Comparison of ENCODE assay signal across 8 mouse cellular contexts in genomic region chr11:69099177-69099914, GRCm38 (mm10). TPM values are rescaled to one million over a fixed set of nuclear protein-coding genes. Genes with fewer than 3 reads are reported as not detected.
DNase-seq lines count a peak whose midpoint lies in the region; ATAC-seq and TF ChIP-seq lines count a peak whose summit lies in the region.

No protein-coding gene starts in this region.

- no peak for TF ChIP-seq EP300 in liver, embryonic 14.5 days (IDR thresholded peaks at IDR 0.05; ENCODE audit: low read depth)

- DNase-seq in retina, postnatal 1 day = peak; percentile 44
- DNase-seq in retina, embryonic 14.5 days (ENCODE audit: low spot score) = no peak
- DNase-seq in cerebellum, postnatal 14 days = peak; percentile 83 to 92
- DNase-seq in heart, adult 8-10 months (ENCODE audit: low spot score) = peak; percentile 96
- peak; percentile 88 for DNase-seq in kidney, adult 2 months
- DNase-seq in liver, embryonic 14.5 days (ENCODE audit: low read depth in 3 of 3, low spot score in 3 of 3) = no peak

- H3K9me3 ChIP-seq in liver, embryonic 14.5 days (ENCODE audit: control insufficient read depth, low read length) = no peaks in the 10 kb centered on the region
- no peaks in the 10 kb centered on the region for H3K9me3 ChIP-seq in neural tube, embryonic 15.5 days (replicated peaks)

- ATAC-seq in liver, embryonic 14.5 days (ENCODE audit: insufficient read depth) = no peak
- no peak for ATAC-seq in neural tube, embryonic 15.5 days (ENCODE audit: low FRiP score)
- ATAC-seq in inflammation-experienced regulatory T-cells, adult 6 months = no peak

- H3K27ac ChIP-seq in kidney, adult 2 months (ENCODE audit: insufficient read depth, low read depth, low read length) = peak overlapping the region; percentile 99
- H3K27ac ChIP-seq in liver, embryonic 14.5 days = peak overlapping the region; percentile 61
- peak overlapping the region; percentile 84 for H3K27ac ChIP-seq in neural tube, embryonic 15.5 days (replicated peaks)

- H3K4me2 ChIP-seq in liver, embryonic 14.5 days (ENCODE audit: low read depth) = peak overlapping the region; percentile 93
- peak overlapping the region; percentile 95 for H3K4me2 ChIP-seq in neural tube, embryonic 15.5 days

- no peak for TF ChIP-seq CTCF in kidney, adult 2 months (conservative IDR thresholded peaks at IDR 0.05; ENCODE audit: insufficient read depth, insufficient read length, low read depth, low read length)
- no peak for TF ChIP-seq CTCF in liver, embryonic 14.5 days (IDR thresholded peaks at IDR 0.05; ENCODE audit: low read depth)

- H3K4me1 ChIP-seq in kidney, adult 2 months (ENCODE audit: control insufficient read depth, insufficient read depth, low read length) = peaks cover 20% of the 10 kb centered on the region
- peaks cover 37 to 47% of the 10 kb centered on the region in 2 experiments for H3K4me1 ChIP-seq in liver, embryonic 14.5 days (replicated peaks; ENCODE audit: control insufficient read depth in 2 of 2, insufficient read depth in 2 of 2, low read length in 1 of 2)
- peaks cover 62% of the 10 kb centered on the region for H3K4me1 ChIP-seq in neural tube, embryonic 15.5 days

- H3K4me3 ChIP-seq in kidney, adult 2 months (ENCODE audit: insufficient read depth, low read depth, low read length) = peak overlapping the region; percentile 84
- H3K4me3 ChIP-seq in liver, embryonic 14.5 days (ENCODE audit: insufficient read depth in 1 of 2, low read depth in 2 of 2, low read length in 2 of 2) = peak overlapping the region; percentile 53 to 59
- H3K4me3 ChIP-seq in neural tube, embryonic 15.5 days (replicated peaks) = peak overlapping the region; percentile 58

- no peaks in the 10 kb centered on the region for H3K27me3 ChIP-seq in kidney, adult 2 months (replicated peaks; ENCODE audit: control insufficient read depth, insufficient read depth, low read length)
- H3K27me3 ChIP-seq in liver, embryonic 14.5 days (ENCODE audit: control insufficient read depth, insufficient read depth, low read length) = no peaks in the 10 kb centered on the region
- H3K27me3 ChIP-seq in neural tube, embryonic 15.5 days (replicated peaks) = no peaks in the 10 kb centered on the region

- TF ChIP-seq POLR2A in kidney, adult 2 months (IDR thresholded peaks at IDR 0.05; ENCODE audit: low read depth, low read length) = peak; percentile 27

- peaks cover 17% of the 10 kb centered on the region for H3K36me3 ChIP-seq in kidney, adult 2 months (ENCODE audit: control insufficient read depth, insufficient read depth, low read length)
- peaks cover 5% of the 10 kb centered on the region for H3K36me3 ChIP-seq in liver, embryonic 14.5 days (replicated peaks; ENCODE audit: control insufficient read depth, insufficient read depth, low read depth)
- peaks cover 36% of the 10 kb centered on the region for H3K36me3 ChIP-seq in neural tube, embryonic 15.5 days

- under 1% methylated on average over 22 of the region's 22 CpGs for WGBS in kidney, adult 2 months
- WGBS in liver, embryonic 14.5 days (ENCODE audit: insufficient replicate concordance) = 2% methylated on average over 22 of the region's 22 CpGs
- 2% methylated on average over 22 of the region's 22 CpGs for WGBS in neural tube, embryonic 15.5 days

- peak overlapping the region; percentile 61 for H3K9ac ChIP-seq in liver, embryonic 14.5 days (replicated peaks)
- H3K9ac ChIP-seq in neural tube, embryonic 15.5 days (replicated peaks) = peak overlapping the region; percentile 72

RNA-seq across cellular contexts. Expression of gene Per1, which starts 4.3 kb away (rescaled TPM):
- total RNA-seq in heart, adult 8-10 months (2022) = 10 to 100 TPM; 33.3 to 81.2 (median 48.5) TPM
- 13.5 and 14.7 TPM in 2 replicates for polyA plus RNA-seq in kidney, adult 2 months (2012; rRNA removed)
- polyA plus RNA-seq in liver, embryonic 14.5 days (2012; rRNA removed) = 1.8 and 1.9 TPM in 2 replicates
- 3.0 and 4.2 TPM in 2 replicates for polyA plus RNA-seq in liver, embryonic 14.5 days (2014; fragmentation: Nextera tagmentation; extraction: Ambion mirVana)
- 10.0 and 11.9 TPM in 2 replicates for polyA plus RNA-seq in neural tube, embryonic 15.5 days (2015; fragmentation: Nextera tagmentation; extraction: Ambion mirVana)
- polyA plus RNA-seq in inflammation-experienced regulatory T-cells, adult 6 months (2017; shearing (Covaris generic)) = 1 to 10 TPM; 5.2 to 6.2 (median 6.1) TPM

RNA-seq across cellular contexts. Expression of gene Vamp2, which starts 11.1 kb away (rescaled TPM):
- total RNA-seq in heart, adult 8-10 months (2022) = 10 to 100 TPM; 57.1 to 72.2 (median 68.6) TPM
- polyA plus RNA-seq in kidney, adult 2 months (2012; rRNA removed) = 102 and 106 TPM in 2 replicates
- 23.0 and 23.1 TPM in 2 replicates for polyA plus RNA-seq in liver, embryonic 14.5 days (2012; rRNA removed)
- 11.4 and 12.6 TPM in 2 replicates for polyA plus RNA-seq in liver, embryonic 14.5 days (2014; fragmentation: Nextera tagmentation; extraction: Ambion mirVana)
- polyA plus RNA-seq in neural tube, embryonic 15.5 days (2015; fragmentation: Nextera tagmentation; extraction: Ambion mirVana) = 347 and 355 TPM in 2 replicates
- polyA plus RNA-seq in inflammation-experienced regulatory T-cells, adult 6 months (2017; shearing (Covaris generic)) = 10 to 100 TPM; 26.9 to 31.5 (median 27.3) TPM

RNA-seq across cellular contexts. Expression of gene Hes7, which starts 20.9 kb away (rescaled TPM):
- total RNA-seq in heart, adult 8-10 months (2022) = under 1 TPM in 1 of 4 experiments, not detected in 3; 0.12 TPM
- 0.18 and 0.19 TPM in 2 replicates for polyA plus RNA-seq in kidney, adult 2 months (2012; rRNA removed)
- 0.08 and 0.12 TPM in 2 replicates for polyA plus RNA-seq in liver, embryonic 14.5 days (2012; rRNA removed)
- polyA plus RNA-seq in liver, embryonic 14.5 days (2014; fragmentation: Nextera tagmentation; extraction: Ambion mirVana) = 0.05 TPM in 1 of 2 replicates, not detected in the other
- 0.68 and 1.0 TPM in 2 replicates for polyA plus RNA-seq in neural tube, embryonic 15.5 days (2015; fragmentation: Nextera tagmentation; extraction: Ambion mirVana)
- not detected for polyA plus RNA-seq in inflammation-experienced regulatory T-cells, adult 6 months (2017; shearing (Covaris generic))

RNA-seq across cellular contexts. Expression of gene 9130213A22Rik, which starts 23.0 kb away (rescaled TPM):
- under 1 TPM; 0.16 to 0.60 (median 0.38) TPM for total RNA-seq in heart, adult 8-10 months (2022)
- 0.74 and 0.79 TPM in 2 replicates for polyA plus RNA-seq in kidney, adult 2 months (2012; rRNA removed)
- 0.05 and 0.08 TPM in 2 replicates for polyA plus RNA-seq in liver, embryonic 14.5 days (2012; rRNA removed)
- polyA plus RNA-seq in liver, embryonic 14.5 days (2014; fragmentation: Nextera tagmentation; extraction: Ambion mirVana) = not detected in 2 replicates
- 0.63 TPM in 2 replicates for polyA plus RNA-seq in neural tube, embryonic 15.5 days (2015; fragmentation: Nextera tagmentation; extraction: Ambion mirVana)
- under 1 TPM in 1 of 3 experiments, not detected in 2; 0.63 TPM for polyA plus RNA-seq in inflammation-experienced regulatory T-cells, adult 6 months (2017; shearing (Covaris generic))

RNA-seq across cellular contexts. Expression of gene Aloxe3, which starts 26.4 kb away (rescaled TPM):
- total RNA-seq in heart, adult 8-10 months (2022) = not detected
- 0.39 and 0.48 TPM in 2 replicates for polyA plus RNA-seq in kidney, adult 2 months (2012; rRNA removed)
- polyA plus RNA-seq in liver, embryonic 14.5 days (2012; rRNA removed) = 0.05 and 0.38 TPM in 2 replicates
- polyA plus RNA-seq in liver, embryonic 14.5 days (2014; fragmentation: Nextera tagmentation; extraction: Ambion mirVana) = 0.15 TPM in 1 of 2 replicates, not detected in the other
- 4.3 and 6.1 TPM in 2 replicates for polyA plus RNA-seq in neural tube, embryonic 15.5 days (2015; fragmentation: Nextera tagmentation; extraction: Ambion mirVana)
- polyA plus RNA-seq in inflammation-experienced regulatory T-cells, adult 6 months (2017; shearing (Covaris generic)) = under 1 TPM in 1 of 3 experiments, not detected in 2; 0.13 TPM

Comparison
In these comparisons a context has a peak if more than half of its experiments do, and no peak if none do; other contexts are left out.
1. DNase-seq: peak in retina, postnatal 1 day (single experiment), cerebellum, postnatal 14 days (2 of 2), heart, adult 8-10 months (single experiment) and kidney, adult 2 months (single experiment); none in retina, embryonic 14.5 days (single experiment) and liver, embryonic 14.5 days (0 of 3).
2. Peak in every context shown above with its lines, with median percentiles within 50 percentile points of each other: H3K27ac ChIP-seq and H3K4me3 ChIP-seq.